Mouse (Mus musculus): ENCODE data around the gene Cpvl. TPM values are rescaled to one million over a fixed set of nuclear protein-coding genes. Genes with fewer than 3 reads are reported as not detected.
A peak's percentile ranks its signal among the peaks of the same experiment; 100 is the strongest.

Cpvl gene
- polyA plus RNA-seq, 1 experiment from 2014 or later = 0.40 TPM

GRCm38 (mm10) chr6:53987235-53987634 lies 8.8 kb upstream of the Cpvl start:
- Histone ChIP-seq H3K4me3 (no peak overlapping the region), H3K4me1 (peaks cover 22% of the 10 kb centered on the region), H3K27ac (no peak overlapping the region), H3K36me3 (no peaks in the 10 kb centered on the region), H3K9me3 (replicated peaks) (no peaks in the 10 kb centered on the region), H3K27me3 (ENCODE audit: low read depth, poor library complexity, severe bottlenecking) (no peaks in the 10 kb centered on the region)
- no peak for DNase-seq (ENCODE audit: low spot score)
- 77% methylated on average over 3 of the region's 3 CpGs for WGBS

- Histone ChIP-seq H3K9me3 (replicated peaks) (no peaks in the 10 kb centered on the region), H3K27ac (no peak overlapping the region), H3K4me3 (no peak overlapping the region), H3K4me1 (peaks cover 29% of the 10 kb centered on the region), H3K36me3 (no peaks in the 10 kb centered on the region), H3K27me3 (ENCODE audit: low read depth, poor library complexity, severe bottlenecking) (no peaks in the 10 kb centered on the region)
- no peak for DNase-seq (ENCODE audit: low spot score)
- 73% methylated on average over 14 of the region's 14 CpGs for WGBS
Measured at GRCm38 (mm10) chr6:53986273-53986985, 8.0 kb upstream of the Cpvl start.

GRCm38 (mm10) chr6:53983820-53984219 lies 5.3 kb upstream of the Cpvl start:
- no peaks in the 10 kb centered on the region for H3K27me3 ChIP-seq (ENCODE audit: low read depth, poor library complexity, severe bottlenecking)
- H3K4me1 ChIP-seq = peaks cover 34% of the 10 kb centered on the region
- 85% methylated on average over 6 of the region's 6 CpGs for WGBS
- H3K36me3 ChIP-seq = no peaks in the 10 kb centered on the region
- no peaks in the 10 kb centered on the region for H3K9me3 ChIP-seq (replicated peaks)
- H3K4me3 ChIP-seq = no peak overlapping the region
- DNase-seq (ENCODE audit: low spot score) = no peak
- H3K27ac ChIP-seq = no peak overlapping the region

GRCm38 (mm10) chr6:53982612-53983011 lies 4.1 kb upstream of the Cpvl start:
- WGBS = 34% methylated on average over 4 of the region's 4 CpGs
- peak overlapping the region; percentile 56; the same call in 1 of the 2 replicates for H3K27ac ChIP-seq
- peak; percentile 48 for DNase-seq (ENCODE audit: low spot score)

GRCm38 (mm10) chr6:53982047-53982600 lies 3.7 kb upstream of the Cpvl start:
- WGBS = 58% methylated on average over 9 of the region's 9 CpGs
- Histone ChIP-seq H3K36me3 (no peaks in the 10 kb centered on the region), H3K27me3 (ENCODE audit: low read depth, poor library complexity, severe bottlenecking) (no peaks in the 10 kb centered on the region), H3K4me3 (no peak overlapping the region), H3K9me3 (replicated peaks) (no peaks in the 10 kb centered on the region), H3K27ac (peak overlapping the region; percentile 56), H3K4me1 (peaks cover 33% of the 10 kb centered on the region)
- no peak for DNase-seq (ENCODE audit: low spot score)

More at GRCm38 (mm10) chr6:53982612-53983011, 4.1 kb upstream of the Cpvl start:
- Histone ChIP-seq H3K36me3 (no peaks in the 10 kb centered on the region), H3K9me3 (replicated peaks) (no peaks in the 10 kb centered on the region), H3K27me3 (ENCODE audit: low read depth, poor library complexity, severe bottlenecking) (no peaks in the 10 kb centered on the region), H3K4me3 (no peak overlapping the region), H3K4me1 (peaks cover 36% of the 10 kb centered on the region)

GRCm38 (mm10) chr6:53980817-53981480 lies 2.5 kb upstream of the Cpvl start:
- H3K9me3 ChIP-seq (replicated peaks) = no peaks in the 10 kb centered on the region
- no peak for DNase-seq (ENCODE audit: low spot score)
- peaks cover 30% of the 10 kb centered on the region for H3K4me1 ChIP-seq
- H3K4me3 ChIP-seq = no peak overlapping the region
- 85% methylated on average over 15 of the region's 15 CpGs for WGBS
- no peaks in the 10 kb centered on the region for H3K27me3 ChIP-seq (ENCODE audit: low read depth, poor library complexity, severe bottlenecking)
- H3K27ac ChIP-seq = peak overlapping the region; percentile 26; the same call in 1 of the 2 replicates
- no peaks in the 10 kb centered on the region for H3K36me3 ChIP-seq

GRCm38 (mm10) chr6:53974040-53974439 lies 4.4 kb downstream of the Cpvl start:
- H3K4me1 ChIP-seq = peaks cover 2% of the 10 kb centered on the region; the same call in 1 of the 2 replicates
- no peak overlapping the region for H3K27ac ChIP-seq
- WGBS = 86% methylated on average over 1 of the region's 1 CpGs
- DNase-seq (ENCODE audit: low spot score) = no peak
- no peak overlapping the region for H3K4me3 ChIP-seq
- H3K36me3 ChIP-seq = no peaks in the 10 kb centered on the region
- no peaks in the 10 kb centered on the region for H3K27me3 ChIP-seq (ENCODE audit: low read depth, poor library complexity, severe bottlenecking)
- H3K9me3 ChIP-seq (replicated peaks) = no peaks in the 10 kb centered on the region

GRCm38 (mm10) chr6:53973468-53973867 lies 5.0 kb downstream of the Cpvl start:
- WGBS = 51% methylated on average over 5 of the region's 5 CpGs
- DNase-seq (ENCODE audit: low spot score) = no peak
- H3K9me3 ChIP-seq (replicated peaks) = no peaks in the 10 kb centered on the region
- no peaks in the 10 kb centered on the region for H3K36me3 ChIP-seq
- H3K27ac ChIP-seq = no peak overlapping the region
- no peaks in the 10 kb centered on the region for H3K27me3 ChIP-seq (ENCODE audit: low read depth, poor library complexity, severe bottlenecking)
- peaks cover 2% of the 10 kb centered on the region; the same call in 1 of the 2 replicates for H3K4me1 ChIP-seq
- H3K4me3 ChIP-seq = no peak overlapping the region

- Histone ChIP-seq H3K4me3 (no peak overlapping the region), H3K36me3 (no peaks in the 10 kb centered on the region), H3K27ac (no peak overlapping the region), H3K27me3 (ENCODE audit: low read depth, poor library complexity, severe bottlenecking) (no peaks in the 10 kb centered on the region), H3K9me3 (replicated peaks) (no peaks in the 10 kb centered on the region), H3K4me1 (peaks cover 10% of the 10 kb centered on the region)
- no peak for DNase-seq (ENCODE audit: low spot score)
- WGBS = 86% methylated on average over 12 of the region's 12 CpGs
Measured at GRCm38 (mm10) chr6:53972238-53972743, 6.2 kb downstream of the Cpvl start.

GRCm38 (mm10) chr6:53971729-53972128 lies 6.7 kb downstream of the Cpvl start:
- no peaks in the 10 kb centered on the region for H3K9me3 ChIP-seq (replicated peaks)

GRCm38 (mm10) chr6:53969081-53969480 lies 9.4 kb downstream of the Cpvl start:
- Histone ChIP-seq H3K9me3 (replicated peaks) (no peaks in the 10 kb centered on the region), H3K36me3 (no peaks in the 10 kb centered on the region), H3K27ac (0 out of 2 replicates have a peak overlapping the region, but pooled peaks have one; percentile 6), H3K4me3 (no peak overlapping the region), H3K27me3 (ENCODE audit: low read depth, poor library complexity, severe bottlenecking) (no peaks in the 10 kb centered on the region), H3K4me1 (peaks cover 30% of the 10 kb centered on the region)
- DNase-seq (ENCODE audit: low spot score) = no peak
- 86% methylated on average over 10 of the region's 10 CpGs for WGBS

More at GRCm38 (mm10) chr6:53971729-53972128, 6.7 kb downstream of the Cpvl start:
- H3K36me3 ChIP-seq = no peaks in the 10 kb centered on the region
- no peak overlapping the region for H3K27ac ChIP-seq
- no peaks in the 10 kb centered on the region for H3K27me3 ChIP-seq (ENCODE audit: low read depth, poor library complexity, severe bottlenecking)
- DNase-seq (ENCODE audit: low spot score) = no peak
- H3K4me3 ChIP-seq = no peak overlapping the region
- H3K4me1 ChIP-seq = peaks cover 10% of the 10 kb centered on the region
- WGBS = 78% methylated on average over 3 of the region's 3 CpGs

GRCm38 (mm10) chr6:53968550-53968949 lies 9.9 kb downstream of the Cpvl start:
- WGBS = 94% methylated on average over 6 of the region's 6 CpGs
- no peak overlapping the region for H3K4me3 ChIP-seq
- no peak overlapping the region for H3K27ac ChIP-seq
- H3K9me3 ChIP-seq (replicated peaks) = no peaks in the 10 kb centered on the region
- peaks cover 35% of the 10 kb centered on the region for H3K4me1 ChIP-seq
- no peak for DNase-seq (ENCODE audit: low spot score)
- H3K36me3 ChIP-seq = no peaks in the 10 kb centered on the region
- no peaks in the 10 kb centered on the region for H3K27me3 ChIP-seq (ENCODE audit: low read depth, poor library complexity, severe bottlenecking)

- WGBS = 78% methylated on average over 5 of the region's 5 CpGs
- H3K27me3 ChIP-seq (ENCODE audit: low read depth, poor library complexity, severe bottlenecking) = no peaks in the 10 kb centered on the region
- H3K4me3 ChIP-seq = no peak overlapping the region
- no peak overlapping the region; the same call in 1 of the 2 replicates for H3K27ac ChIP-seq
- H3K4me1 ChIP-seq = peaks cover 48% of the 10 kb centered on the region
- H3K9me3 ChIP-seq (replicated peaks) = no peaks in the 10 kb centered on the region
- no peaks in the 10 kb centered on the region for H3K36me3 ChIP-seq
- DNase-seq (ENCODE audit: low spot score) = no peak
Measured at GRCm38 (mm10) chr6:53966595-53966994, 11.9 kb downstream of the Cpvl start.
